Mouse (Mus musculus): Measurements from ENCODE around the gene Tcf25.

DNA sequence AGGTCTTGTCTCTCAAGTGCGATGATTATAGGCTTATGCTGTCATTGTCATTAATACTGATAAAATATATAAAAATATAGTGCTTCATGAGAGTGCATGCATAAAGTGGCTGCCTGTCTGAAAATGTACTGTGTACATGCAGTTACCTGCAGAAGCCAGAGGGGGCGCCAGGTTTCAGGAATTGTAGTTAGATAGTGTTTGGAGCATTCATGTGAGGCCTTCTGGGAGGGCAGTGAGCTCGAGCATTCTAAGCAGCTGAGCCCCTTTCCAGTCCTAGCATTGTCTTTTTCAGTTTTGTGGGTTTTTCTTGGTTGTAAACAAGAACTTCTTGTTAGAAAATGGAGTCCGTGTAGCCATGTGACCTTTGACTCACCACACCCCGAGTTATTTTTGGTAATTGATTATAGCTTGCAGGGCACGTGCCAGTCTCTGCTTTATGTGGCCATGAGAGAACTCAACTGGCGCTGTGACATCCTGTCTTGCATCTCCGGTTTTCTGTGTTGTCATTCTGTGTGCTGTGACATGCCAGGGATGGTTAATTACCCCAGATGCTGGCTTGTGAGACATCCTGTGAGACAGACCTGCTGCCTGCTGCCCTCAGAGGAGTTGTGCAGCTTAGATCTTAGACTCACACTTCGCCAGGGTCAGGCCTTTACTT lies 11.5 kb downstream of the Tcf25 start:
- no peak for TF ChIP-seq CTCF (IDR thresholded peaks at IDR 0.05; ENCODE audit: insufficient read depth, low read depth, low read length)
- no peak for TF ChIP-seq POLR2A (IDR thresholded peaks at IDR 0.05; ENCODE audit: insufficient read depth, low read depth, low read length)

Measured in olfactory bulb, adult 2 months (tissue).